Mouse (Mus musculus): ENCODE results near the gene Traf5. TPM values are rescaled to one million over a fixed set of nuclear protein-coding genes. Genes with fewer than 3 reads are reported as not detected.

Gene Traf5
- total RNA-seq (2015; ENCODE audit: low replicate concordance): 8.2 TPM in 1 of 2 replicates, not detected in the other
- total RNA-seq (2017; ENCODE audit: low replicate concordance): 1.5 and 2.6 TPM in 2 replicates

DNA sequence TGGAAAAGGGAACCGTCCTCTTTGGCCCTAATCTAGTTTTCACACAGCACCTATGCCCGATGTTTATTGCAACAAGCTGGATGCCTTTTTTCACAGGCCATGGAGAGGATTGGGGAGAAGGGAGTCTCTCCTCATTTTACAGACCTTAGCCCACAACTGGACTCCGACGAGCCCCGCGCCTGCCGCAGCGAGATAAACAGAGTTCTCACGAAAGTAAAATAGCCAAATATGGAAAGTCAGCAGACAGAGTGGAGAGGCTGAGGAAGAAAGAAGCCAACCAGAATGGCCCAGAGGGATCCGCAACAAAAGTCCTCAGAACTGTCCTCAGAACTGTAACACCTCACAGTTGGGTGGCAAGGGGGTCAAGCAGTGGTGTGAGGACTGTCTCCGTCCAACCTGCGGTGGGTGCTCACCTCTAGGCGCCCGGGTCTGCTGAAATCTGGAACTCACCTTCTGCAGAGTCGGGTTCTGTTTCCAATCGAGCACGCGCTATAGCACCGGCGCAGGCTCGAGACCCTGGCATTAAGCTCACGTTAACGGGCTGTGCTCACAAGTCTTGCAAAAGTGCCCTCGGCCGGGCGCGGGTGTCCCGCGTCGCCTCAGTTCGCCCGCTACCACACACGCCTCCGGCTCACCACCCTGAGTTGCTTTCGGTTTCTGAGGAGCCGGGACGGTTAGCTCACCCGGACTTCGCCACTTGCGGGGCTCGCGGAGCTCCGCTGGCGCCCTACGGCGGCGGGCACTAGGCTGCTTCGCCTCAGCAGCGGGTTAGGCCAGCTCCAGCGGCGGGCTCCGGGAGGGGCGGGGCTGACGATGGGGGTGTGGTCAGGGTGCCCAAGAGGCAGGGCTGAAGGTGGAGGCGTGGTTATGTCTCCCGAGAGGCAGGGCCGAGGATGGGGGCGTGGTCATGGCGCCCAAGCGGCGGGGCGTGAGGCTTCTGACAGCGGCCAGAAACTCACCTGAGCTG is at the start of gene Traf5:
TSS of gene Traf5 (minus strand) at position 754 of the 967 bp plus-strand sequence.
- ATAC-seq (replicated peaks; ENCODE audit: low FRiP score, poor library complexity, severe bottlenecking): peak; percentile 90

DNA sequence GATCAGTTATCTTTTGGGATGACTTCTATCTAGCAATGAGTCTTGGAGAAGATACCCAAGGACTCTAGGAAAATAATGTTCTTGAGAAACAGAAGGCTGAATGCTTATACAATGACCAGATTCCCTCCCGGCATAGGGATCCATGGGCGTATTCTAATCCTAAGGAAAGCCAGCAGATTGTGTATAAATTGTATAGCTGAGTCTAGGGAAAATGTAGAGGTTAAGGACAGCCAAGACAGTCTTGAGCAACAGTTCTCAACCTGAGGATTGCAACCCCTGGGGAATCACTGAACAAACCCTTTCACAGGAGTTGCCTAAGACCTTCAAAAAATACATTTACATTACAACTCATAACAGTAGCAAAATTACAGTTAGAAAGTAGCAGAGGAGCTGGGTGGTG is 48.0 kb upstream of the Traf5 start:
- no peak for ATAC-seq (replicated peaks; ENCODE audit: low FRiP score, poor library complexity, severe bottlenecking)

DNA sequence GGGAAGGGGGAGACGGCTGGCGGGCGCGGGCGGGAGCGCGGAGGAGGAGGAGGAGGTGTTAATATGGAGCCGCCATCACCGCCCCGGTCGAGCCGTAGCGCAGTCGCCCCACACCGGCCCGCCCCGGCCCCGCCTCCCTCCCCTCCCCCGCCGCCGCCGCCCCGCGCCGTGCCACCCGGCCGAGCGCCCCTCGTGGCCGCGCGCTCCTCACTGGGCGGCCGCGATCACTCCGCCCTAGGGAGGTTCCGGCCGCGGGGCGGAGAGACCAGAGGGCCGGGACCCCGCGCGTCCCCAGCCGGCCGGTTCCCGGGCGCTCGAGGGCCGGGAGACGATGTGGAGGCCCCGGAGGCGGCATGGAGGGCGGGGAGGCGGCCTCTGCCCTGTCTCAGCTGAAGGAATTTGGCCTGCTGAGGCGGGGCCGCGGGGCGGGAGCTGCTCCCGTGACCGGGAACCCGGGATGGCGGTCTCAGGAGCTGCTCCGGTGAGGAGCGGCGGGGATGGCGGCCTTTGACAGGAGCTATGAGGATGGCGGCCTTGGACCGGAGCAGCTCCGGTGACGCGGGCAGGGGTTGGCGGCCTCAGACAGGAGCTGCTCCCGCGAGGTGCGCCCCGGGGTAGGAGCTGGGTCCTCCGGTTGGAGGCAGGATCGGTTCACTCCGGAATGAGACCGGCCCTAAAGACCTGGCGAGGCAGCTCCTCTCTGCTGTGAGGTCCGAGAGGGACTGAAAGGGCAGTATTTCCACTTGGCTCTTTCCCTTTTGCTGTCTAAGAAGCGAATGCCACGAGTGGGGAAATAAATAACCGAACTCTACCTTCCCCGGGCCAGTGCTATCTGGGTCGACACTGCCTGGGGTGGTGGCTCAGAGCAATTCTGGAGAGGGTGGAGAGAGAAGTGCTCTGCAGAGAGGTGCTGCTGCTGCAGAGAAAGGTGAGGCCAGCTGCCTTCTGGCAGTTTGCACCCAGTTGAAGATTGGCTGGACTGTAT is 45.9 kb upstream of the Traf5 start, which contains the start of gene Rcor3:
TSS of gene Rcor3 (minus strand) at position 137 of the 985 bp plus-strand sequence.
- ATAC-seq (replicated peaks; ENCODE audit: low FRiP score, poor library complexity, severe bottlenecking): peak; percentile 71

DNA sequence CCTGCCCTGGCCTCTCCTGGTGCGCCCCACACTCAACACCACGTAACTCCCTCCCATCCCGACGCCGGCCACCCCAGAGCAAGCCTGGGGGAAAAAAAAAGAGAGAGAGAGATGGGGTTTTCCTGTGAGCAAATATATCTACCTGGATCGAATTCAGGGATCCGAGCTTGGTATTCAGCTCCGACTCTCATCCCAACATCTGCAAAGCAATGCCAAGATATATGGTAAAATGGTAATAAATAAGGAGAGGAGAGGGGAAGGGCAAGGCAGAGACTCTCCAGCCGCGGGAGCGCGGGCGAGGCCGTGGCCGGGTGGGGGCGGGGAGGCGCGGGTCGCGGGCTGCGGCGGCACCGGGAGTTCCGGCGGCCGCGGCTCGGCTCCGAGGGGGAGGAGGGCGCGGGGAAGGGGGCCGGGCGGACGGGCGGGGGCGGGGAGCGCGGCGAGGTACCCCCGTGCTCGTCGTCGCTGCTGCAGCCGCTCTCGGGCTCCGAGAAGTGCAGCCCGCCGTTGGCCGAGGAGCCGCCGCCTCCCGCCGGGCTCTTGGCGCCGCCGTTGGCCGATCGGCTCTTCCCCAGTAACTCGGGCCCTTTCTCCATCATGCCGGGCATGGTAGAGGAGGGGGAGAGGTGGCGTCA is 45.0 kb upstream of the Traf5 start:
- ATAC-seq (replicated peaks; ENCODE audit: low FRiP score, poor library complexity, severe bottlenecking): no peak

DNA sequence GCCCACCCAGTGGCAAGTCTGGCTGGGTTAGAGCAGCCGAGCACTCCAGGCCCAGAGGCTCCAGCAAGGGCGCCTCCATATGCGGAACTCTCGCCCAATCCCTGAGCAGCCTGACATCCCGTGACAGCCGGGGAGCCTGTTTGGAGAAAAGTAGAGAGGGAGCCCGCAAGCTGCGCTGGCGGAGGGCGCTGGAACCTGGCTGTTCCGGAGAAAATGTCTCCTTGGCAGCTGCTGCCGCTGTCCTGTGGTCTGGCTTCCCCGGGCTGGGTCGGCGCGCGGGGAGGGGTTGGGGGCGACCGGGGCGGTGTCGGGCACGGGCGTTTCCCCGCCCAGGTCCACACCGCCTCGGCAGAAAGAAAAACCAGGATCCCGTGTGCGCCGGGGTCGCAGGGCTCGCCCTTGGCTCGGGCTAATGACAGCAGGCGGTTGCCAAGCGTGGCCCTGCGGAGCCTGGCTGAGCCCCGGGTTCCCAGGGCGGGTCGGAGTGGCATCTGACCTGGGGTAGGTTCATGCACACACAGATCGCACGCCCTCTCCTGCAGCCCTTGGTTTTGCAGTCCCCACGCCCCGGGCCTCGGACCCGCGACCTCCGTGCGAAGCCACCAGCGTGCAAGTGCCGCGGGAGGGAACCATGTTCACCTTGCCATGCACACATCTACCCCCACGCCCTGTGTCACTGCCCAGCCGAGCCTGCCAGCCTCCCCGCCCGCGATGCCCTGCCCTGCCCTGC is 44.4 kb upstream of the Traf5 start:
- ATAC-seq (replicated peaks; ENCODE audit: low FRiP score, poor library complexity, severe bottlenecking): peak; percentile 72

DNA sequence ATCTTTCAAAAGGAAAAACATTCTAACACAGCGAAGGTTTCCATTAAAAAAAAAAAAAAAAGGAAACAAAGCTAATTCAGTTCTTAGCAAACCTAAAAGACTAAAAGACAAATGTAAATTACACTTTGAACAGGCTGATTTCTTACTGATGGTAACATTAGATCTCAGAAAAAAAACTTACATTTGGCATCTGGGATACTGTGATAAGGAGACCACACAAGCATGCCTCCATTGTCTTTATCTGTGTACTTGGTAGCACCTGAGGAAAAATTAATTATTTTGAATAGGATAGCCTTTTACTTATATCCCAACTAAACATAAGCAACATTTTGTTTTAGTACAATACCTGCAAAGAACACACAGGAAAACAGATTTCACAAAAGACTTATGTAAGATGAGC is 37.8 kb upstream of the Traf5 start:
- ATAC-seq (replicated peaks; ENCODE audit: low FRiP score, poor library complexity, severe bottlenecking): no peak

DNA sequence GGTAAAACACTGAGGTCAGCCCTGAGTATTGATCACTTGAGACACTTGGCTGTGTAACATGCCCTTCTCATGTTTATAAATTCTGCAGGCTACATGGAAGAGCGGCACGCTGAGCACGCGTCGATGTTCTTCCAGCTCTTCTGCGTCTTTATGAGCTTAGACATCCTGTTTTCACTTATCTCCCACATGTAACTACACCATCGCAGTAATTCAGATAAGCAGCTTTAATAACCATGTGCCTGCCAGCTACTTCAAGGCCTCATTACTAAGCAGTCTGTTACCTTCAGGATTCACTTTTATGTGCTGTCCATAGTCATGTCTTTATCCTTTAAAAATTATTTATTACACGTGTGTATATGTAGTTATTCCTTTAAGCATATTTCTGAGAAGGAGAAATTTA is 36.0 kb upstream of the Traf5 start:
- ATAC-seq (replicated peaks; ENCODE audit: low FRiP score, poor library complexity, severe bottlenecking): no peak

DNA sequence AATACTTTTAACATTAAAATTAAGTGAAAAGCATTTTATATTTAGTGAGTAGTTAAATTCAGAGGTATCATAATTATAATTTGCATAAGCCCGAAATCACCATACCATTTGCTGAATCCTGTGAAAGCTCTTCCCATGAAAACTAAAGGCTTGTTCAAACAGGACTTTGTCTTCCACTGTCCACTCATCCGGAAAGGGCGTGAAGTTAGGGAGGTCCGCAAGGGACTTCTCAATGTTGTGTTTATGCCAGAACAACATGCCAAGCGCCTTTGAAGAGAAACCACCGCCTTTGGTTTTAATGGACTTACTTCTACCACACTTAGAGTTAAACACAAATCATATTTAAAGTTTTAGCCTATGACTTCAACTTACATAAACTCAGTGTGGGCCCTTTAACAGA is 33.4 kb upstream of the Traf5 start:
- no peak for ATAC-seq (replicated peaks; ENCODE audit: low FRiP score, poor library complexity, severe bottlenecking)

DNA sequence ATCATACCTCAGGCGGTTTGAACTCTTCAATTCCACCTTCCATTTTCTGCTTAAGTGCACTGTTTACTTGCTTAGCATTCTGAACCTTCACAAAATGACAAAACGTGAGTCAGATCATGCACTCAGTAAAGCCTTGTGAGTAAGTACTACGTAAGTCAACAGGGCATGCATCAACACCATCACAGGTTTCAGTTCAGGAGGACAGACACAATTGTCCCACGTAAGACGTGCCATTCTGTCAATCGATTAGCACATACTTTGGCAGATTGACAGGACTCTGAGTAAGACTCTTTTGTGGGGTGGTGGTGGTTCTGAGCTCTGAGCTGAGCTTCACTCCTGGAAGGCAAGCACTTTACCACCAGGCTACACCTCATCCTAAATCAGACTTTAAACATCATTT is 23.9 kb upstream of the Traf5 start:
- ATAC-seq (replicated peaks; ENCODE audit: low FRiP score, poor library complexity, severe bottlenecking): no peak

DNA sequence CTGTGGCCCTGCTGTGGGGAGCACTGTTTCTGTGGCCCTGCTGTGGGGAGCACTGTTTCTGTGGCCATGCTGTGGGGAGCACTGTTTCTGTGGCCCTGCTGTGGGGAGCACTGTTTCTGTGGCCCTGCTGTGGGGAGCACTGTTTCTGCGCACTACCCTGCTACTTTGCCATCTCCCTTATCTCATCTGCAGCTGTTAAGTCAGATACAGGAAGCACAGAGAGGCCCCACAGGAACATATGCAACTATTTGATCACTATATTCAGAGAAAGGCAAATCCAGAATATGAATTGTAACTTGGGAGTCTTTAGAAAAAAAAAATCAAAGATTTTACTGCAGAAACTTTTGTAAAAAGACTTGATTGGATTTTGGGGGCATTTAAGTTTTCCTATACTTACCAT is 23.0 kb upstream of the Traf5 start:
- ATAC-seq (replicated peaks; ENCODE audit: low FRiP score, poor library complexity, severe bottlenecking): no peak

DNA sequence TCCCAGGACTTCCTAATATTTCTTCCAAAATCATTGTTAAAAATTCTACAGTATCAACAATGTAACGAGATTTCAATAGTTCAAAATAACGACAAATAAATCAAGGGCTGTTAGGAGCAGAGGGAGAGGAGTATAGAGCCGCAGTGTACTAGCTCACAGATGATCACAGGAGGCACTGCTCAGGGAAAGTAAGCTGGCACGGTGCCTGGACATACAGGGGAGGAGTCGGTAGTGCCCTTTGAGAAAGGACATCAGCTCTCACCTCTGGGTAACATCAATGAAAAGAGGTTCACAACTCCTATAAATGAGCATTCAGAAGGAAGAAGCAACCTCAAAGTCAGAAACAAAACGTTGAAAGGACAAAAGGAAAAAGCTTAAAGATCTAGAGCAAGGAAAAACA is 16.8 kb upstream of the Traf5 start:
- ATAC-seq (replicated peaks; ENCODE audit: low FRiP score, poor library complexity, severe bottlenecking): no peak

DNA sequence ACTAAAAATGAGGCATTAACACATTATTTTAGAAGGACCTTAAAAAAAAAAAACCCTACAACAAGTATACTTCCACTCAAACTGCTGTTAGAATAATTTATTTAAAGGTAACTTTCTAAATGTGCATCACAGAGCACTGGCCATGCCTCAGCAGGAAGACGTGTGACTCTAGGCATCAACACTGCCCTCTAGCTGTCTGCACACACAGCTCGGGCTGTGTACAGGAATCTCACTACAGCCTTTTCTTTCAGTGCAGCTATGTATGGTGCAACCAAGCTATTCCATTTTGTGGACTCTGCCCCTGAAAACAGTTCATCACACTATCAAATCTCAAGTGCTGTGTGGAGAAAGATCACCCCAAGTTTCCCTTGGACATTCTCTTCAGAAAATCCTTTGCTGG is 15.0 kb upstream of the Traf5 start:
- peak; percentile 79 for ATAC-seq (replicated peaks; ENCODE audit: low FRiP score, poor library complexity, severe bottlenecking)

DNA sequence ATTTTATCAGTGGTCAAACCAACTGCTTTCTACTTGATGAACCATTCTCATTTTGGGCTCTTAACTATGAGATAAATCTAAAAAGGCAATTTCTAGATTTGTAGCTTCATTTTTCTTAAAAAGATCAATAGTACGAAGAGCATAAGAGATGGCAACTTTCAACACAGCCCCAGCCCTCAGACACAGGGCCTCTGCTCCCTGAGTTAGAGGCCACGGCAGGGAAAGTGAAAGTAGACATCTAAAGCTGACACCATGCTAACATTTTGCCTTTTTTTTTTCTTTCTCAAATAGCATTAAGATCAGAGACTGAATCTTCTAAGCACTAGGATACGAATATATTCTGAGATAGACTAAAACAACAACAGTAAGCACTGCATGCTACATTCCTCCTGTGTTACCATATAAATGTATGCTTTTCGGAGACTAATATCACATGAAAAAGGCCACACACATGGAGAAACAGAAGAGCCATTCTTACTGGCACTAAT is 13.6 kb upstream of the Traf5 start:
- ATAC-seq (replicated peaks; ENCODE audit: low FRiP score, poor library complexity, severe bottlenecking): no peak

DNA sequence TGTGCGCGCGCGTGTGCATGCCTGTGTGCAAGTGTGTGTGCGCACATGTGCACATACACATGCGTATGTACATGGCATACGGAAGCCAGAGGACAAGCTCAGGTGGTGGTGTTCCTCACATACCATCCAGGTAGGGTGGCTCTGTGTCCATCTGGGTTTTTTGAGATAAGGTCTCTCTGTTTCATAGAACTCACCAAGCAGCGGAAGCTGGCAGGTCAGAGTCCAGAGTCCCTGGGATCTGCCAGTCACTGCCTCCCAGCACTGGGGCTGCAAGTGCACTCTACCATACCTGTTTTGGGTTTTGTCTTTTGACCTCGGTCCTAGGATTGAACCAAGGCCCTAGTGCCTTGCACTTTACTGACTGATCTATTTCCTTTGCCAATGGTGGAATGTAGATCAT is 11.7 kb upstream of the Traf5 start:
- ATAC-seq (replicated peaks; ENCODE audit: low FRiP score, poor library complexity, severe bottlenecking): no peak

DNA sequence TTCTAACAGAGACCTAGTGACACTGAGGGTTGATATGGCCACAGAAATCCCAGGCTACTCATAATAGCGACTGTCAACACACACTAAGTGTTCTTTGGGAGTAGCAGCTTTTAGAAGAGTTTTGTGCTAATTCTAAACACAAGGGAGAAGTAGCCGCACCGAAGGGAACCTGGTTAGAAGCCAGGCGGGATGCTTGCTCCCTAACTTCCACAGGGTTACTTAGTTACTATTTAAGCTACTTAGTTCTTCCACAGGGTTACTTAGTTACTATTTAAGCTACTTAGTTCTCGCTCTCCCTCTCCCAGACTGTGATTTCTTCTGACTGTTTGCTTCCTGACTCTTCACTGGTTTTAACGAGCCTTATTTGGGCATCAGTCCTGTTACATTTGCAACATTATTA is 10.8 kb upstream of the Traf5 start:
- ATAC-seq (replicated peaks; ENCODE audit: low FRiP score, poor library complexity, severe bottlenecking): no peak

DNA sequence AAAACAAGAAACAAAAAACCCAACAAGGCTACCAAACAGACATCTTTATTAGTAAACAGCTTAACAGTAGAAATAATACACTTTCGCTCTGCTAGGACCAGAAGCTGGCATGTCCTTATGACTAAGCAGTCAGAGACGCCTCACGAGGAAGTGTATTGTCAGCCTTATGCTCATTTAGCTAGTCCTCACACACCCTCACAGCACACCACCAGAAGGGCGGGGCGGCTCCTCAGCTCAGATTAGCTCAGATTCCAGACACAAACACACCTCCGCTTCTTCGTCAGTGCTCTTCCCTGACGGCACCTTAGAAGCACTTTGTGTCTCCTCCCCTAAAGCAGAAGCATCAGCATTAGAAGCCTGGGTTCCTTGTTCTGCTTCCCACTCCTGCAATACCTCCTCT is 9.0 kb upstream of the Traf5 start:
- ATAC-seq (replicated peaks; ENCODE audit: low FRiP score, poor library complexity, severe bottlenecking): no peak

DNA sequence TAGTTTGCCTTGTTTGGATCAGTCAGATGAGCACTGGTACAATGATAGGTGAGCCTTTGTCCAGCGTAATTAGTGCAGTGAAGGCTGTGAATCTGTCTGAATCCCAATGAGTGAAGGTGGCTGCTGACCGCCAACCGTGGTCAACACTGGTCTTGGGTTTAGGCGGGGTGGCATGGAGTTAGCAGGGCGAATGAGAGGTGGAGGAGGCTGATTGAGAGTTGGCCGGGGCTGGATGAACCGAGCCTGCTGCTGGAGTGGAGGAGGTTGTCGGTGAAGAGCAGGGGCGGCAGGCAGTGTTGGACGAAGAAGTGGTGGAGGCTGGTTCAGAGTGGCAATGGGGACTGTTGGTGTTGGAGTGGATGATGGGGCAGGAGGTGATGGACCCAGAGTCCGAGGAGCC is 8.4 kb upstream of the Traf5 start:
- ATAC-seq (replicated peaks; ENCODE audit: low FRiP score, poor library complexity, severe bottlenecking): no peak

DNA sequence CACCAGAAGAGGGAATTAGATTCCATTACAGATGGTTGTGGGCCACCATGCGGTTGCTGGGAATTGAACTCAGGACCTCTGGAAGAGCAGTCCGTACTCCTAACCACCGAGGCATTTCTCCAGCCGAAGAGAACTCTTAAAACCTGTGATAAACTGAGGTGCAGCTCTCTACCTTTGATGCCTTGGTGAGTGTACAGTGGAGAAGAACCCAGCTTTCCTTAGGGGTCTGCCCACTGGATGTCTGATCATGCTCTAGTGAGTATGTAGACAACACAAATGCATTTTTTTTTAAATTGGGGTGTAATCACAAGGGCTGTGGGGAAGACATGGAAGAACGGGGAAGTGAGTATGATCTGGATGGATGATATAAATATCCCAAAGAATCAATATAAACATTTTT is 3.3 kb upstream of the Traf5 start:
- ATAC-seq (replicated peaks; ENCODE audit: low FRiP score, poor library complexity, severe bottlenecking): no peak

Measured in erythroblast, adult 5-6 weeks (primary cell).